ENCODE assay signal across 8 mouse cellular contexts in genomic region chr4:137231494-137232470, GRCm38 (mm10). TPM values are rescaled to one million over a fixed set of nuclear protein-coding genes. Genes with fewer than 3 reads are reported as not detected.
DNase-seq lines count a peak whose midpoint lies in the region; ATAC-seq lines count a peak whose summit lies in the region.
"Had no signal": no experiment of that assay in that cellular context is flagged by ENCODE, and none has a peak within 500 bp of the region (broad histone marks: within the 10 kb centered on the region; RNA-seq: fewer than 3 reads in every experiment).

No protein-coding gene starts in this region.

- H3K36me3 ChIP-seq in kidney, embryonic 16.5 days (ENCODE audit: insufficient read depth, low read length) = no peaks in the 10 kb centered on the region
- H3K36me3 ChIP-seq in forebrain, embryonic 16.5 days (ENCODE audit: control insufficient read depth, insufficient read depth) = no peaks in the 10 kb centered on the region
- H3K36me3 ChIP-seq: limb, embryonic 12.5 days had no signal

- no peak overlapping the region; the same call in 1 of the 2 replicates for H3K27ac ChIP-seq in kidney, embryonic 16.5 days (ENCODE audit: low read length)
- H3K27ac ChIP-seq in forebrain, embryonic 16.5 days (ENCODE audit: low read length) = no peak overlapping the region
- H3K27ac ChIP-seq: limb, embryonic 12.5 days had no signal

- no peak overlapping the region for H3K4me3 ChIP-seq in kidney, embryonic 16.5 days (ENCODE audit: low read length)
- no peak overlapping the region for H3K4me3 ChIP-seq in forebrain, embryonic 16.5 days (replicated peaks; ENCODE audit: low read length)
- H3K4me3 ChIP-seq: limb, embryonic 12.5 days had no signal

- peaks cover 34% of the 10 kb centered on the region for H3K4me1 ChIP-seq in kidney, embryonic 16.5 days (ENCODE audit: insufficient read depth, low read length)
- H3K4me1 ChIP-seq in forebrain, embryonic 16.5 days (replicated peaks; ENCODE audit: control insufficient read depth, insufficient read depth, low read length) = 0 out of 2 replicates have a peak, but pooled peaks cover 4% of the 10 kb centered on the region
- H3K4me1 ChIP-seq: limb, embryonic 12.5 days had no signal

- H3K9me3 ChIP-seq in kidney, embryonic 16.5 days (ENCODE audit: low read length) = no peaks in the 10 kb centered on the region
- no peaks in the 10 kb centered on the region for H3K9me3 ChIP-seq in forebrain, embryonic 16.5 days (ENCODE audit: control insufficient read depth, low read length)
- H3K9me3 ChIP-seq: limb, embryonic 12.5 days had no signal

- no peaks in the 10 kb centered on the region for H3K27me3 ChIP-seq in kidney, embryonic 16.5 days (ENCODE audit: insufficient read depth, low read length)
- no peaks in the 10 kb centered on the region for H3K27me3 ChIP-seq in forebrain, embryonic 16.5 days (replicated peaks; ENCODE audit: control insufficient read depth, insufficient read depth, low read length)
- H3K27me3 ChIP-seq: limb, embryonic 12.5 days had no signal

- whole genome bisulfite sequencing in kidney, embryonic 16.5 days = 65% methylated on average over 16 of the region's 16 CpGs
- WGBS in forebrain, embryonic 16.5 days = 66% methylated on average over 16 of the region's 16 CpGs

- no peak overlapping the region for H3K4me2 ChIP-seq in kidney, embryonic 16.5 days (replicated peaks; ENCODE audit: low read depth, low read length)
- H3K4me2 ChIP-seq in forebrain, embryonic 16.5 days (ENCODE audit: low read length) = no peak overlapping the region
- H3K4me2 ChIP-seq: limb, embryonic 12.5 days had no signal

- DNase-seq in MN1 (ENCODE audit: low spot score) (peak; percentile 65), adipocyte (ENCODE audit: low spot score) (peak; percentile 87)
- DNase-seq in heart, adult 11 months = peak; percentile 95
- DNase-seq in skeletal muscle tissue, adult 2 months (ENCODE audit: low read depth, low spot score) = peak; percentile 8
- no peak for DNase-seq in frontal cortex, postnatal 14 days (ENCODE audit: low spot score in 2 of 2)

- no peak for ATAC-seq in kidney, embryonic 16.5 days (ENCODE audit: low FRiP score, low TSS enrichment)
- ATAC-seq in forebrain, embryonic 16.5 days = no peak

- 0 out of 2 replicates have a peak overlapping the region, but pooled peaks have one; percentile 19 for H3K9ac ChIP-seq in kidney, embryonic 16.5 days (replicated peaks; ENCODE audit: low read length)
- H3K9ac ChIP-seq in forebrain, embryonic 16.5 days (replicated peaks; ENCODE audit: low read depth, low read length) = no peak overlapping the region
- H3K9ac ChIP-seq: limb, embryonic 12.5 days had no signal

RNA-seq across cellular contexts. Expression of gene Wnt4, which starts 45.5 kb away (rescaled TPM):
- 7.9 and 10.8 TPM in 2 replicates for polyA plus RNA-seq in kidney, embryonic 16.5 days (2015; fragmentation: Nextera tagmentation; extraction: Ambion mirVana)
- polyA plus RNA-seq in forebrain, embryonic 16.5 days (2015; fragmentation: Nextera tagmentation; extraction: Ambion mirVana) = 0.92 and 0.99 TPM in 2 replicates

Comparison
In these comparisons a context has a peak if more than half of its experiments do, and no peak if none do; other contexts are left out.
1. DNase-seq: peak in MN1 (single experiment), adipocyte (single experiment), heart, adult 11 months (single experiment) and skeletal muscle tissue, adult 2 months (single experiment); none in frontal cortex, postnatal 14 days (0 of 2).